Mouse (Mus musculus) c-Kit-negative CD71-positive TER-119-positive erythroid progenitor cells, embryonic 14.5 days (primary cell): ENCODE measurements around the gene Kcna1.

Experiments used
- DNase-seq: peaks from one replicate; pipeline ENCODE4 v3.0.0-alpha.2; 2013; ENCODE audit warnings: low read depth, low spot score

Gene Kcna1

DNA sequence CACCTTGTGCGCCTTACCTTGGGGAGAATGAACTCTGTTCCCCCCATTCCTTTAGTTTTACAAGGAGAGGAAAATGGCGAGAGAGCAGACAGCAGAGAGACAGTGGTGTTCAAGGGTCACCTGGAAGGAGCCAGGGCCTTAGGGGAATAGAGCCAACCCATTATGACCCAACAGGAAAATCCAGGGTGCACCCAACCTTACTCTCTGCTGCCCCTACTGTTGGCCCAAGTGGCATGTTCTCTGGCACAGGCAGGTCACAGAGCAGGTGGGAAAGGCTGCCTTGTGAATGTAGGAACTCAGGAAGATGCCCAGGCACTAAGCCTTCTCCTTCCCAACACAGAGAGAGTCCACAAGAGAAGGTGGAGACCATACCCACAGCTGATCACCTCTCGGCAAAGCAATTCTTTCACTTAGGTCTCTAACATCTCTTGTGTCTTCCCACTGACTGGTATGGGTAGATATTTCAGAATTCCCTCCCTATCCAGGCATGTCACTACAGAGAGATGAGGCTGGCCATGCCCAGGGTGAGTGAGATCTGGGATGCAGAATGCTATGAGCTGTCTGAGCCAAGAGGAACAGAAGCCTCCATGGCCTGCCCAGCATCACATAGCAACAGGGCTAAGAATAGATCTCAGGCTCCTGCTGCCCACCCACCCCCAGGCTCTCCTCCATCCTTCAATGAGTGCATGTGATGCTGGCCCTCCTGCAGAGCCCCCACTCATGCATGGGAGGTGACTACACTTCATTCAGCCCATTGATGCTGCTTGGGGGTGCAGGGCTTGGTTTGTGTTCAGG, 46.8 kb downstream of the Kcna1 start:
- no peak for DNase-seq

GRCm38 (mm10) chr6:126597741-126598140, 48.4 kb downstream of the Kcna1 start:
- no peak for DNase-seq

DNA sequence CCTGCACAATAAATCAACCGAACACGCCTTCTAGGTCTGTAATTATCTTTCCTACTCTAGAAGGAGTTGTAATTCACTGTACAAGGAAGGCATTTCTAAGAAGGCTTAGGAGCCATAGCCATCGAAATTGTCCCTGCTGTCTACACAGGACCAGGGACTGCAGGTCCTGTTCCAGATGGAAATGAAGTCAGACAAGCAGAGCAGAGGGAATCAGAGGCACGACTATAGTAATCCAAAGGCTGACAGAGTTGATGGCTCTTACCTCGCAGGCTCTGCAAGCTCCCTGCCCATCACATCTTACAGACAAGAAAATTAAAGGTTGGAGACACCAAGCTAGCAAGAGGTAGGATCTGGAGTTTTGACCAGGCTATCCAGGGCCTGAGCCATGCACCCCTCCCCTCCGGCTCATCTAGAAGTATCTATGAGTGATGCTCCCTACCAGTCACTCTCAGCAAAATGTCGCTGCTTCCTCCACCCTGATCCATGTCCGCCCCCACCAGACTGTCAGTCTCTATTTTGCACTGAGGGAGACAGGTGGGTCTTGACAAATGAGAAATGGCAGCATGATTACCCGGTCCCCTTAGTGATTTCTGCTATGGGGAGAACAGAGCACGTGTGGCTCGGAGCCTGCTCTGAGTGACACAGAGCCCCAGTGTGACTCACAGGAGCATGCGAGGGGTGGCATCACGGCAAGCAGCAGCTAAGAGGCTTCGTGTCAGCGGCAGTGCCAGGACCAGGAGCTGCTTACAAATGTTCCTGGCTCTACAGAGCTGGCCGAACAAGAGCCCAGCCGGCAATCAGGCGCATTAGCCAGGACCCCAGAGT, 50.2 kb downstream of the Kcna1 start:
- no peak for DNase-seq

DNA sequence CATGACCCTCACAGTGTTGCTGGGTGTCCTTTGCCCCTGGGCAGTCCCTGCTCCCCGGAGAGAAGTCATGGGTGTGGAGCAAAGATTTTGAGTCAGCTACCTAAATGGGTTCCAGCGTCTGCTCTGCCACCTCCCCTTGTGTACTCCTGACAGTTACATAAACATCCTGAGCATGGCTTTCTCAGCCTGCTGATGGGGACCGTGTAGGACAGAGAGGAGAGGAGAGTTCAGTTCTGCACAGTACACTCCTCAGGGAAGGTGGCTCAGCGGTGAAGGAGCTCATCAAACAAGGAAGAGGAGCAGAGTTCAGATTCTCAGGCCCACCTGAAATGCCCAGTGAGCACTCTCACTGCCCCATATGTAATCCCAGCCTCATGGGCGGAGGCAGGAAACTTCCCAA, 51.1 kb downstream of the Kcna1 start:
- no peak for DNase-seq

DNA sequence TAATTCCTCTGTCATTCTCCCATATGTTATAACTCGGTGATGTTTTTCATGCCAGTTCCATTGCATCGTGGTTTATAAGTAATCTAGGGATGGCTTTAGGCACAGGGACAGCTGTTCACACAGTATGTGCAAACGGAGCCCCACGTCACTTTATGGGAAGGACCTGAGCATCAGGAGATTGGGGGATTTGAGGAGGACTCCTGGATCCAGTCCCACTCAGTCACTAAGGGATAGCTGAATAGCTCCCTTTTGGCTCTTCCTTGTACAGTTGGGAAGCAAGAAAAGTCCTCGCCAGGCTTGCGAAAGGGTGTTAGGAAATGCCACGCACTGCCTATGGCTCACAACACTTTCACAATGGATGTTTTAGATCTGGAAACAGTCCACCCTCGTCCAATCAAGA, 51.8 kb downstream of the Kcna1 start:
- DNase-seq: no peak

GRCm38 (mm10) chr6:126593336-126593735, 52.8 kb downstream of the Kcna1 start:
- DNase-seq: no peak
